Mouse (Mus musculus): Measurements from ENCODE around the gene Mapk8ip3. TPM values are rescaled to one million over a fixed set of nuclear protein-coding genes. Genes with fewer than 3 reads are reported as not detected.
A peak's percentile ranks its signal among the peaks of the same experiment; 100 is the strongest.
"Not testable (repeated sequence)": the region's sequence is repeated elsewhere in the genome, so short reads cannot be mapped to it uniquely, and the experiment has no call there.

Gene Mapk8ip3
- total and polyA plus RNA-seq, 2 experiments from 2014 or later: 62.0 to 177 TPM

DNA sequence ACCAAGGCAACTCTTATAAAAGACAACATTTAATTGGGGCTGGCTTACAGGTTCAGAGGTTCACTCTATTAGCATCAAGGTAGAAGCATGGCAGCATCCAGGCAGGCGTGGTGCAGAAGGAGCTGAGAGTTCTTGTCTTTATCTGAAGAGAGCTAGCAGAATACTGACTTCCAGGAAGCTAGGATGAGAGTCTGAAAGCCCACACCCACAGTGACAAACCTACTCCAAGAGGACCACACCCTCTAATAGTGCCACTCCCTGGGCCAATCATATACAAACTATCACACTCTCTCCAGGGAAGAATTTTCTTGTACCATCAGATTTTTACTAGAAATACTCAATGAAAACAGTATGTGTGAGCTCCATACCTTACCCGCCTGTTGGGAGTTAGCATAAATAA is 13.9 kb upstream of the Mapk8ip3 start:
- Histone ChIP-seq H3K9ac (replicated peaks; ENCODE audit: low read length) (no peak overlapping the region), H3K27ac (no peak overlapping the region), H3K4me1 (ENCODE audit: insufficient read depth, low read length) (no peaks in the 10 kb centered on the region), H3K4me2 (ENCODE audit: low read depth, low read length) (no peak overlapping the region), H3K4me3 (ENCODE audit: low read length) (no peak overlapping the region), H3K9me3 (ENCODE audit: low read length) (no peaks in the 10 kb centered on the region), H3K27me3 (ENCODE audit: insufficient read depth, low read length) (no peaks in the 10 kb centered on the region), H3K36me3 (ENCODE audit: insufficient read depth, low read length) (peaks cover 27% of the 10 kb centered on the region)
- WGBS: 85% methylated on average over 2 of the region's 2 CpGs
- no peak for DNase-seq (ENCODE audit: low spot score)
- no peak for ATAC-seq
- no peak for TF ChIP-seq CTCF (IDR thresholded peaks at IDR 0.05; ENCODE audit: low read depth)

DNA sequence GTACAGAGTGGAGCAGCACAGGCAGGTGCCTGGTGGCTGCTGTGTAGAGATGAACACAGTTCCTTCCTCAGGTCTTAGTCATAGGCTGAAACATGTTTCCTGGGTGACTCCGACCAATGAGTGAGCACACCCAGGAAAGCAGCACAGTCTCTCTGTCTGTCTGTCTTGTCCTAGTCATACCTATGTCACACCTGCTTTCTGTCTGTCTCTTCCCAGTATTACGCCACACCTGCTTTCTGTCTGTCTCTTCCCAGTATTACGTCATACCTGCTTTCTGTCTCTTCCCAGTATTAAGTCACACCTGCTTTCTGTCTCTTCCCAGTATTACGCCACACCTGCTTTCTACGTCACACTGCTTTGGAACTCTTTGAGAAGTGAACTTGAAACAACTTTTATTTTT is 11.4 kb upstream of the Mapk8ip3 start:
- H3K4me1 ChIP-seq (ENCODE audit: insufficient read depth, low read length): no peaks in the 10 kb centered on the region
- TF ChIP-seq CTCF (IDR thresholded peaks at IDR 0.05; ENCODE audit: low read depth): no peak
- H3K27me3 ChIP-seq (ENCODE audit: insufficient read depth, low read length): no peaks in the 10 kb centered on the region
- no peak overlapping the region for H3K4me2 ChIP-seq (ENCODE audit: low read depth, low read length)
- 98% methylated on average over 5 of the region's 5 CpGs for WGBS
- H3K4me3 ChIP-seq (ENCODE audit: low read length): no peak overlapping the region
- no peak overlapping the region for H3K27ac ChIP-seq
- peaks cover 19% of the 10 kb centered on the region for H3K36me3 ChIP-seq (ENCODE audit: insufficient read depth, low read length)
- no peak overlapping the region for H3K9ac ChIP-seq (replicated peaks; ENCODE audit: low read length)
- H3K9me3 ChIP-seq (ENCODE audit: low read length): no peaks in the 10 kb centered on the region
- DNase-seq (ENCODE audit: low spot score) (no peak), ATAC-seq (no peak)

DNA sequence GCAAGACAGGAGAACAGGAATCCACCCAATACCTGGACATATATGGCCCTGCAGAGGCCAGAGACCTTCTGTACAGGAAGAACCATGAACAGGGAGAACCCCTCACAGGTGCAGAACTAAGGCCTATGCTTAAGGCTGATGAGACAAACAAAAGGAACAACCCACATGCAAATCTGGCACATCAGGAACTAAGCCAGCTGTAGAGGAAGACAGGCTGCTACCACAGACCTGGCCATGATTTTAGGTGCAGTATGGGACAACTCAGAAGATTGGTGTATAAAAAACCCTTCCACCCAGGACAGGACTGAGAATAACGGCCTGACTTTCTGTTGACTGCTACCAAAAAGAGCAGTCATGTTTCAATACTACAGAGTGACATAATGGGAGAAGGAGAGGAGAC is 6.8 kb upstream of the Mapk8ip3 start:
- H3K9me3 ChIP-seq (ENCODE audit: low read length); ATAC-seq; H3K4me3 ChIP-seq (ENCODE audit: low read length); H3K27ac ChIP-seq; H3K4me2 ChIP-seq (ENCODE audit: low read depth, low read length); DNase-seq (ENCODE audit: low spot score); H3K27me3 ChIP-seq (ENCODE audit: insufficient read depth, low read length); H3K9ac ChIP-seq (replicated peaks; ENCODE audit: low read length); H3K4me1 ChIP-seq (ENCODE audit: insufficient read depth, low read length): not testable (repeated sequence)
- WGBS: 85% methylated on average over 1 of the region's 1 CpGs
- peaks cover 19% of the 10 kb centered on the region for H3K36me3 ChIP-seq (ENCODE audit: insufficient read depth, low read length)

DNA sequence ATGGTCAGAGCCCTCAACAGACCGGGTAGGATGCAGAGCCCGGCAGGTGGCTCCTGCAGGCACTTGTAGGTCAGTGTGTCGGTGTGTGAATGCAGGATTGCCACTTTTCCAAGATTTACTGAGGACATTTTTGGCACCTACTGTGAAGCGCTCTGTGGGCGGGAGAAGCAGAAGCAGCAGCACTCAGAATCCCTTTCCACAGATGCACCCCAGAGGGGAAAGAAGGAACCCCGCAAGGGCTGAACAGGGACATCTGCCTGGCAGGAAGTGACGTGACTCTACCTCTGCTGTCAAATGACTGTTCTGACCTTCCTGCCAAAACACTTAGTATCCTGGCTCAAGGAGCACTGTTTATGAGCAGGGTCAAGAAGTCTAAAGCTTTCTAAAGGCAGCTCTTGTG is 6.3 kb upstream of the Mapk8ip3 start:
- no peak overlapping the region for H3K9ac ChIP-seq (replicated peaks; ENCODE audit: low read length)
- WGBS: 88% methylated on average over 7 of the region's 7 CpGs
- no peaks in the 10 kb centered on the region for H3K4me1 ChIP-seq (ENCODE audit: insufficient read depth, low read length)
- DNase-seq (ENCODE audit: low spot score) (no peak), ATAC-seq (no peak)
- H3K27ac ChIP-seq: no peak overlapping the region
- no peaks in the 10 kb centered on the region for H3K9me3 ChIP-seq (ENCODE audit: low read length)
- H3K4me2 ChIP-seq (ENCODE audit: low read depth, low read length): no peak overlapping the region
- TF ChIP-seq CTCF (IDR thresholded peaks at IDR 0.05; ENCODE audit: low read depth): no peak
- H3K4me3 ChIP-seq (ENCODE audit: low read length): no peak overlapping the region
- peaks cover 13% of the 10 kb centered on the region for H3K36me3 ChIP-seq (ENCODE audit: insufficient read depth, low read length)
- H3K27me3 ChIP-seq (ENCODE audit: insufficient read depth, low read length): no peaks in the 10 kb centered on the region

DNA sequence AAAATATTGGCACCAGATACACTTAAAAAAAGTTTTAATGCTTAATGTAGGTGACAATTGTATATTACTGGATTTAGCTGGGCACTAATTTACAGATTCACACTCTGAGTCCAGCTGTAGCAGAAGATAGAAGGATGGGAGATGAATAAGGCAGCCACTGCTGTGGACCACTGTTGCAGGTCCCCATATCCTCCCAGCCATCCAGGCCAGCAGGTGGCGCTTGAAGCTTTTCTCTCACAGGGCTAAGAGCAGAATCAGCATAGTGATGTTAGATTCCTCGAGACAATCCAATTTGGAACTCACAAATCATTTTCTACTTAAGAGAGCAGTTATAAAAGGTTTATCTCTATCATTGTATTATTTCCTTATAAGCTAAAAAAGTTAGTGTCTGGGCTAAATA is 5.7 kb upstream of the Mapk8ip3 start:
- TF ChIP-seq CTCF (IDR thresholded peaks at IDR 0.05; ENCODE audit: low read depth): peak; percentile 72
- peak; percentile 15 for DNase-seq (ENCODE audit: low spot score)
- not testable (repeated sequence) for H3K4me3 ChIP-seq (ENCODE audit: low read length); H3K4me1 ChIP-seq (ENCODE audit: insufficient read depth, low read length); H3K36me3 ChIP-seq (ENCODE audit: insufficient read depth, low read length); H3K27me3 ChIP-seq (ENCODE audit: insufficient read depth, low read length); H3K27ac ChIP-seq; H3K9me3 ChIP-seq (ENCODE audit: low read length); H3K4me2 ChIP-seq (ENCODE audit: low read depth, low read length); H3K9ac ChIP-seq (replicated peaks; ENCODE audit: low read length)
- 17% methylated on average over 2 of the region's 2 CpGs for WGBS
- ATAC-seq: peak; percentile 77

DNA sequence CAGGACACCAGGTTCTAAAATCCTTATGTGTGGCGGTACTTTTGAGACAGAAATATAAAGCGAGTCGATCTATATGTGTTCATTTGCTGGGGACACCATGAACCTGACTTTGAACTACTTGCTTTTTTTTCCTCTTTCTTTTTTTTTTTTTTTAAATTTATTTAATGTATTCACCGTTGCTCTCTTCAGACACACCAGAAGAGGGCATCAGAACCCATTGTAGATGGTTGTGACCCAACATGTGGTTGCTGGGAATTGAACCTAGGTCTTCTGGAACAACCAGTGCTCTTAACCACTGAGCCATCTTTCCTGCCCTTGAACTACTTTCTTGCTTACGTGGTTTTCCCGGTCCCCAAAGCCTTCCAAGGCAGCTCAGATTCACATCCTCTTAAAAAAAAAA is 489 bp upstream of the Mapk8ip3 start:
- peak overlapping the region; percentile 92 for H3K27ac ChIP-seq
- H3K27me3 ChIP-seq (ENCODE audit: insufficient read depth, low read length): no peaks in the 10 kb centered on the region
- TF ChIP-seq CTCF (IDR thresholded peaks at IDR 0.05; ENCODE audit: low read depth): peak; percentile 46
- DNase-seq (ENCODE audit: low spot score) (no peak), ATAC-seq (no peak)
- H3K4me2 ChIP-seq (ENCODE audit: low read depth, low read length): peak overlapping the region; percentile 77
- peak overlapping the region; percentile 83 for H3K9ac ChIP-seq (replicated peaks; ENCODE audit: low read length)
- peak overlapping the region; percentile 83 for H3K4me3 ChIP-seq (ENCODE audit: low read length)
- WGBS: 44% methylated on average over 6 of the region's 6 CpGs
- H3K36me3 ChIP-seq (ENCODE audit: insufficient read depth, low read length): no peaks in the 10 kb centered on the region
- H3K4me1 ChIP-seq (ENCODE audit: insufficient read depth, low read length): peaks cover 13% of the 10 kb centered on the region
- no peaks in the 10 kb centered on the region for H3K9me3 ChIP-seq (ENCODE audit: low read length)

DNA sequence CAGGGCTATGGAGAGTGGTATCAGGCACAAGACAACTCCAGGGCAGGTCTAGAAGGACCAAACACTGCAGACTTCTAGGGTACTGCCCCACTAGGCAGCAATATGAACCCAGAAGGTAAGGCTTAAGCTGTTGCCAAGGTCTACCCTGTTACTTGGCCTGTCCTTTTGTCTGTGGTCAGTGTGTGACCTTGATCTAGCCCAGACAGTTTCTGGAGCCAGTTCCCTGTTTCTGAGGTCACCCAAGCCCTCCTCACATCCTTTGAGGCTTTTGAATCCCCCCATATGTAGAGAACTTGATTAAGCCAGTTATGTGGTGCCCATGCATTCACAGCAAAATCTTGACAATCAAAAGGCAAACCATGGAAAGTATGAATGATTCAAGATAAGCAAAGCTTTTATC is 1.1 kb downstream of the Mapk8ip3 start:
- Histone ChIP-seq H3K36me3 (ENCODE audit: insufficient read depth, low read length) (no peaks in the 10 kb centered on the region), H3K4me2 (ENCODE audit: low read depth, low read length) (peak overlapping the region; percentile 77)

More for the DNA sequence above, 1.1 kb downstream of the Mapk8ip3 start:
- Histone ChIP-seq H3K4me1 (ENCODE audit: insufficient read depth, low read length) (peaks cover 13% of the 10 kb centered on the region), H3K27ac (no peak overlapping the region), H3K27me3 (ENCODE audit: insufficient read depth, low read length) (no peaks in the 10 kb centered on the region), H3K9ac (replicated peaks; ENCODE audit: low read length) (peak overlapping the region; percentile 83), H3K9me3 (ENCODE audit: low read length) (no peaks in the 10 kb centered on the region), H3K4me3 (ENCODE audit: low read length) (peak overlapping the region; percentile 83)
- ATAC-seq (no peak), DNase-seq (ENCODE audit: low spot score) (no peak)
- no peak for TF ChIP-seq CTCF (IDR thresholded peaks at IDR 0.05; ENCODE audit: low read depth)

Measured in hindbrain, postnatal 0 days (tissue).